Mouse (Mus musculus): Measurements from ENCODE around the gene Cdrt4. TPM values are rescaled to one million over a fixed set of nuclear protein-coding genes. Genes with fewer than 3 reads are reported as not detected.
A peak's percentile ranks its signal among the peaks of the same experiment; 100 is the strongest.

The Cdrt4 gene
- total RNA-seq, 2 experiments from 2014 or later, result not detected

- no peak for DNase-seq
- intact Hi-C loops (cut with DNase I), result no loop called here
These were observed 12.1 kb upstream of the Cdrt4 start for GRCm38 (mm10) chr11:62938921-62939320.

- intact Hi-C loops (cut with DNase I), result no loop called here
- DNase-seq, result no peak
These were observed 10.8 kb upstream of the Cdrt4 start for GRCm38 (mm10) chr11:62940176-62940575.

GRCm38 (mm10) chr11:62943538-62943937 is 7.5 kb upstream of the Cdrt4 start:
- no peak for DNase-seq
- intact Hi-C loops (cut with DNase I), result no loop called here

GRCm38 (mm10) chr11:62945514-62945913 is 5.5 kb upstream of the Cdrt4 start:
- intact Hi-C loops (cut with DNase I), result no loop called here
- no peak for DNase-seq

- intact Hi-C loops (cut with DNase I), result no loop called here
These were observed 1.4 kb upstream of the Cdrt4 start for GRCm38 (mm10) chr11:62949548-62949947.

GRCm38 (mm10) chr11:62954766-62955165 is 3.8 kb downstream of the Cdrt4 start:
- DNase-seq, result no peak
- intact Hi-C loops (cut with DNase I), result no loop called here

More at GRCm38 (mm10) chr11:62949548-62949947, 1.4 kb upstream of the Cdrt4 start:
- peak; percentile 47 to 63 for DNase-seq

GRCm38 (mm10) chr11:62955186-62955585 is 4.2 kb downstream of the Cdrt4 start:
- DNase-seq, result no peak
- intact Hi-C loops (cut with DNase I), result no loop called here

- DNase-seq, result no peak
- intact Hi-C loops (cut with DNase I), result no loop called here
These were observed 4.8 kb downstream of the Cdrt4 start for GRCm38 (mm10) chr11:62955776-62956175.

GRCm38 (mm10) chr11:62957626-62958180 is 6.7 kb downstream of the Cdrt4 start:
- intact Hi-C loops (cut with DNase I), result no loop called here
- no peak for DNase-seq

GRCm38 (mm10) chr11:62963292-62963691 is 12.3 kb downstream of the Cdrt4 start:
- intact Hi-C loops (cut with DNase I), result no loop called here
- DNase-seq, result no peak

- no peak for DNase-seq
- intact Hi-C loops (cut with DNase I), result no loop called here
These were observed 15.4 kb downstream of the Cdrt4 start for GRCm38 (mm10) chr11:62966424-62966764.

GRCm38 (mm10) chr11:62966765-62967633 is 16.0 kb downstream of the Cdrt4 start:
- intact Hi-C loops (cut with DNase I), result no loop called here
- DNase-seq, result peak; percentile 65 to 70

GRCm38 (mm10) chr11:62977176-62977575 is 26.2 kb downstream of the Cdrt4 start:
- DNase-seq, result no peak
- intact Hi-C loops (cut with DNase I), result no loop called here

- intact Hi-C loops (cut with DNase I), result no loop called here
- DNase-seq, result peak; percentile 20 to 34
These were observed 27.9 kb downstream of the Cdrt4 start for GRCm38 (mm10) chr11:62978886-62979285.

- peak; percentile 18 to 31 for DNase-seq
- intact Hi-C loops (cut with DNase I), result loop anchor here (5.0 kb wide), 1 partner anchor 151 kb away; no protein-coding TSS in a partner anchor
These were observed 30.7 kb downstream of the Cdrt4 start for GRCm38 (mm10) chr11:62981729-62982128.

GRCm38 (mm10) chr11:62983793-62984192 is 32.8 kb downstream of the Cdrt4 start:
- no peak for DNase-seq
- intact Hi-C loops (cut with DNase I), result loop anchor here (5.0 kb wide), 1 partner anchor 149 kb away; no protein-coding TSS in a partner anchor

GRCm38 (mm10) chr11:62984365-62984764 is 33.4 kb downstream of the Cdrt4 start:
- DNase-seq, result no peak
- intact Hi-C loops (cut with DNase I), result loop anchor here (5.0 kb wide), 1 partner anchor 148 kb away; no protein-coding TSS in a partner anchor

GRCm38 (mm10) chr11:62985075-62985474 is 34.1 kb downstream of the Cdrt4 start:
- intact Hi-C loops (cut with DNase I), result no loop called here
- DNase-seq, result no peak

GRCm38 (mm10) chr11:62986578-62986977 is 35.6 kb downstream of the Cdrt4 start:
- DNase-seq, result no peak
- intact Hi-C loops (cut with DNase I), result no loop called here

- intact Hi-C loops (cut with DNase I), result no loop called here
- no peak for DNase-seq
These were observed 39.2 kb downstream of the Cdrt4 start for GRCm38 (mm10) chr11:62990150-62990685.

- intact Hi-C loops (cut with DNase I), result no loop called here
- DNase-seq, result peak in 1 of 2 experiments; percentile 19
These were observed 39.8 kb downstream of the Cdrt4 start for GRCm38 (mm10) chr11:62990811-62991210.
